Mouse (Mus musculus): ENCODE results near the gene Ckb. TPM values are rescaled to one million over a fixed set of nuclear protein-coding genes. Genes with fewer than 3 reads are reported as not detected.

Gene Ckb
- total RNA-seq, 2 experiments from 2014 or later: 1,388 to 1,396 TPM

Other genes starting within 250 kb of the Ckb start
- gene Tnfaip2, start 229.9 kb downstream of the Ckb start, total RNA-seq (2021): 1 to 10 TPM in 1 of 2 experiments, under 1 TPM in 1; 0.30 to 1.7 TPM
- gene Gm266, start 186.5 kb downstream of the Ckb start, total RNA-seq (2021): 1 to 10 TPM; 3.7 to 3.9 TPM
- gene Eif5, start 134.3 kb downstream of the Ckb start, total RNA-seq (2021): 100 to 1,000 TPM; 254 to 262 TPM
- 10 to 100 TPM; 92.2 to 92.3 TPM for gene Mark3, start 97.8 kb downstream of the Ckb start, total RNA-seq (2021)
- 10 to 100 TPM; 18.5 to 18.8 TPM for gene Trmt61a, start 5.8 kb upstream of the Ckb start, total RNA-seq (2021)
- gene Bag5, start 40.9 kb upstream of the Ckb start, total RNA-seq (2021): 10 to 100 TPM; 54.9 to 58.5 TPM
- gene Apopt1, start 40.9 kb upstream of the Ckb start, total RNA-seq (2021): 10 to 100 TPM; 32.9 to 37.4 TPM
- gene Klc1, start 86.5 kb upstream of the Ckb start, total RNA-seq (2021): 100 to 1,000 TPM; 682 to 695 TPM
- gene Xrcc3, start 141.5 kb upstream of the Ckb start, total RNA-seq (2021): 1 to 10 TPM; 4.0 to 6.0 TPM
- gene Zfyve21, start 141.8 kb upstream of the Ckb start, total RNA-seq (2021): 10 to 100 TPM; 23.4 to 23.8 TPM
- 10 to 100 TPM; 92.7 to 98.4 TPM for gene Ppp1r13b, start 235.8 kb upstream of the Ckb start, total RNA-seq (2021)

Data from layer of hippocampus, adult 18-20 months (tissue).